Mouse (Mus musculus) retina, postnatal 1 day (tissue): ENCODE results near the gene Cyp2e1.
"Not testable (repeated sequence)": the region's sequence is repeated elsewhere in the genome, so short reads cannot be mapped to it uniquely, and the experiment has no call there.

Experiments
- DNase-seq: peaks from one replicate; pipeline ENCODE4 v3.0.0-alpha.2; 2012

Gene Cyp2e1

GRCm38 (mm10) chr7:140763447-140764020 lies at the start of gene Cyp2e1:
TSS of gene Cyp2e1 (plus strand) at chr7:140763739.
- DNase-seq: no peak

DNA sequence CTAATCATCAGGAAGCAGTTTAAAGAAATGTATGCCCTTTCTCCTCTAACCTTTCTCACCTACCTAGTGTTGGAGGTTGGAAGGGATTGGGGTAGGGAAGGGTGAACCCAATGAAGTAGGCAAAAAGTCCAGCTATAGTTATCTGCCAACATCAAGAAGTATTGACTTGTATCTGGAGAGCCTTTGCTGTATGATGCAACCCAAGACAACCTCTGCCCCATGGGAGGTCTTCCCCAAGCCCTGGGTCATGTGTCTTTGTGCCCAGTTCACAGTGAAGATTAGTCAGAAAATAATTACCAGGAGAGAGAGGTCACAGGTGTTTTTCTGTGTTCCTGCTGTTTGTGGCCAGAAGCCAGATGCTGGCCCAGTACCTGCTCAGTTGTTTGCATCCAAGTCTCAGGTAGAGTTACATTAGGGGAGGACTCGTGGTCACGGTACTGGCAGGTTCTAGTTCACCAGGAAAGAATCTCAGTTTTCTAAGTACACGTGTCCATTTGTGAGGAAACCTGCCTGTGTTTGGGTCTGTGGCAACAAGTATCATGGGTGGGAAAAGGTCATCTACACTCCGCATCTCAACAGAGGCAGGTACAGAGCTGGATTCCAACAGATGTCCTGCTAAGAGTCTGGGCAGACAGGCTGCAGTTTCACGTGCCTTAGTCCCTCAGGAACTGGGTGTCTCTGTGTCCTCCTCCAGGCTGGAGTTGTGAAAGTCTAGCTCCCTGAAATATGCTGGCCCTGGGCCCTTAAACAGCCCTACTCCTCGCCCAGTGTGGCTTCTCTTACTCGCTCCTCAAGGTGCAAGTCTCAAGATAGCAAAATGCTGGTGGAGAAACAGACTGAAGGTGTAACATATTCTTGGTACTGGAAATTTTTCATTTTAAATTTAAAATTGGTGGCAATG lies 46.1 kb upstream of the Cyp2e1 start:
- DNase-seq: no peak

DNA sequence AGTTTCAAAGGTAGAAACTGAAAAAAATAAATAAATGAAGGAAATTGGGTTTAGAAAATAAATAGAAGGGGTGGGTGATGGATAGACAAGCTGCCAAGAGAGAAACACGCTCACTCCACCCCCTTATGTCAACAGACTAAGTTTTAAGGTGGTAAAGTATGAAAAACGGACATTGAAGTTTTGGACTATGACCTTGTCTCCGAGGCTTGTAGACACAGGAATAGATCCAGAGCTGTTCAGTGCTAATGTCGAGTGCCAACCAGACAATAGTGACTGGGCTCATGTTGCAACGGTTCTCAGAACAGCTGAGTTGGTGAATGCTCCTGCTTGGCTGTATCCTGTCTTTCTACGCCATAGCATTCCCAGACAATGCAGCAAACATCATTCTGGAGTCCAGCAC lies 42.4 kb upstream of the Cyp2e1 start:
- no peak for DNase-seq

GRCm38 (mm10) chr7:140725558-140725957 lies 38.0 kb upstream of the Cyp2e1 start:
- no peak for DNase-seq

- no peak for DNase-seq
These were observed 30.4 kb upstream of the Cyp2e1 start for GRCm38 (mm10) chr7:140733162-140733561.

- DNase-seq: no peak
These were observed 16.1 kb upstream of the Cyp2e1 start for GRCm38 (mm10) chr7:140747402-140747801.

GRCm38 (mm10) chr7:140748116-140748826 lies 15.3 kb upstream of the Cyp2e1 start:
- DNase-seq: no peak

GRCm38 (mm10) chr7:140748827-140749160 lies 14.7 kb upstream of the Cyp2e1 start:
- DNase-seq: no peak

- DNase-seq: no peak
These were observed 9.0 kb upstream of the Cyp2e1 start for GRCm38 (mm10) chr7:140754556-140754955.

- DNase-seq: no peak
These were observed 7.2 kb upstream of the Cyp2e1 start for GRCm38 (mm10) chr7:140756151-140756854.

DNA sequence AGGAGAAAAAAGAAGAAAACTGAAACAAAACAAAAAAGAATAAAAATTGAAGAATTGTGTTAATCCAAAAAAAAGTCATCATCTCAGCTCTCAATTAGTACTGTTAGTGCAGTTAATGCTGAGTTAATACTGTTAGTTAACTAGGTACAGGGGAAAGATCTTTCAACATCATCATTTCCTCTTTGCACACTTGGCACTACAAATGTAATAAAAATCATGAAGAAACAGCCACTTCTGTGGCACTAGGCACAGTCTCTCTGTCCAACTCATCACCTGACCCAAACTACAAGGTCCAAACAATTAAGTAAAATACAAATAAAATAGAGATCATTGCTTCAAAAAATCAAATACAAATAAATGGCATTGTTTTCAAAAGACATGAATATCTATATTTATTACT lies 2.9 kb upstream of the Cyp2e1 start:
- DNase-seq: no peak

DNA sequence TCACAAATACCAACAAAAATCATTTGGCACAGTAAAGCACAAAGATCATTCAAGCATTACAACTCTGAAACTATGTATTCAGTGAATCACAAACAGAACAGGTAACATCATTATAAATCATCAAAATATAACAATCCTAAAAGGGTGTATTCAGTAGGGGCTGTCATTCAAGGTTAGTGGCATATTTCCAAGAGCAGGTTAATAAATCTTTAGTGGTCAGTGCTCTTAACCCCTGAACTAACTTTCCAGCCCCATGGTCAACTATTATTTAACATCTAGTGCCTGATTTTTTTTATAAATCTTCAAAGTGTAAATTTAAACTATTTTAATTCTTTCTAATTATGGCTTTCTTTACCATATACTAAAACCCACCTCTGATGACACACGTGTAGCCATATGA lies 1.9 kb downstream of the Cyp2e1 start:
- DNase-seq: not testable (repeated sequence)

- no peak for DNase-seq
These were observed 2.6 kb downstream of the Cyp2e1 start for GRCm38 (mm10) chr7:140765888-140766739.

- no peak for DNase-seq
These were observed 17.0 kb downstream of the Cyp2e1 start for GRCm38 (mm10) chr7:140780548-140780947.

DNA sequence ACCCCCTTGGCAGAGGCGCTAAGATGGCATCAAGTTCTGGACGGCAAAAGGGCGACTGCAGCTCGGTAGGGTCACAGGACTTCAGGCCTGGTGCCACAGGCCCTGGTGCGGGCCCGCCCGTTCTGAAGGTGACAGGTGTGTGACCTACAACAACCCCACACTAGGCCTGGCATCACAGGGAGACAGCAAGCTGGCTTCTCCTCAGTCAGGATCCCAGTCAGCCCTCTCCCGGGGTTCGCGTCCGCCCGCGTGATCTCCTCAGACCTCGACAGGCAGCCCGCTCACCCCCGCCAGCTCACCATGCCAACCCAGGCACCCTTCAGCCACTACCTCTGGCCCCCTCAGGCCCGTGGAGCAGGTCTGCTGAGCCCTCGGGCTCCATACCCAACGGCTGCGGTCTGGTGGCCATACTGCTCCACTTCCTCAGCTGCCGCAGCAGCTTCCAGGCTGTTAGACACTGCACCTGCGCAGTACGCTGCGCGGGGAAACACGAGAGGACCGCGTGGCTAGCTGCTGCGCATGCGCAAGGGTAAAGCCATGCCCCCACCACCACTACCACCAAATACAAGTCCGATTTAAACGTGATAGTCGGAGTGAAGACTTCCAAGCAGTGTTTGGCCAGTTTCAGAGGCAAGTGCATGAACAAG lies 24.0 kb downstream of the Cyp2e1 start, which contains the start of gene Syce1:
TSS of gene Syce1 (minus strand) at position 447 of the 647 bp plus-strand sequence.
- no peak for DNase-seq

GRCm38 (mm10) chr7:140788053-140788435 lies 24.5 kb downstream of the Cyp2e1 start:
- no peak for DNase-seq

GRCm38 (mm10) chr7:140793541-140793940 lies 30.0 kb downstream of the Cyp2e1 start:
- DNase-seq: no peak

- DNase-seq: no peak
These were observed 34.1 kb downstream of the Cyp2e1 start for GRCm38 (mm10) chr7:140797619-140798018.

- no peak for DNase-seq
These were observed 34.7 kb downstream of the Cyp2e1 start for GRCm38 (mm10) chr7:140798212-140798611.

DNA sequence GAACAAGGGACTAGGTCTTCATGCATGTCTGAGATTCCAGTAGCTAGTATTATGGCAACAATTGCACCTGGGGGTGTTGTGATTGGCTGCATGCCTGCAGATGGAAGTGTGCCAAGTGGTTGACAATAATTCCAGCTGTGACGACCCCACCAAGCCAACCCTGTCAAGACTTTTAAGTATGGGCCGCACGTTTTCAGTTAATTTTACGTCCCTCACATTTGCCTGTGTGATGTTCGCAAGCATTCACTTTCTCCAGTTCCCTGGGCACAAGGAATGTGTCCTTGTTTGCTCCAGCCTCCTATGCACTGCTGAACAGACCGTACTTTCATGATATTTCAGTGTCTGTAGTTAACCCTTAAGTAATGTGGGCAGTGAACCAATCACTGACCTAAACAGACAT lies 39.1 kb downstream of the Cyp2e1 start:
- no peak for DNase-seq

DNA sequence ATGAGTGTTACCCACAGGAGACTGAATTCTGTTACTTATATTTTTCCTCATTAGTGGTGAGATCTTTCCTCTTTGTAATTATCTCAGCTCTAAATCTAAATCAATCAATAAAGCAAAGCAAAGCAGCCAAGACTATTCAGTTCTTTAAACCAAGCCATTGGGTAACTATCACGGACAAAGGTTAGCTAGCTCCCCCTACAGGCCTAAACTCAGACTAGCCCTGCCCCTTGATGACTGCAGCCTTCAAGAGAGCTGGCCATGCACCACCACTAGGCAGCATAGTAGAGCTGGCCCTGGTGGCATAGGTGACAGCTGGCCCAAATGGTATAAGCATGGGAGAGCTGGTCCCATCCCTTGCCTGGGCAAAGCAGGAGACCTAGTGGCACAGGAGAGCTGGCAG lies 42.2 kb downstream of the Cyp2e1 start:
- peak; percentile 34 for DNase-seq

GRCm38 (mm10) chr7:140810496-140810895 lies 47.0 kb downstream of the Cyp2e1 start:
- DNase-seq: no peak
